Mouse (Mus musculus) stomach, postnatal 0 days (tissue): Measurements from ENCODE around the gene Pygl.

Source experiments
- CTCF ChIP-seq: IDR thresholded peaks from 2 replicates; pipeline ENCODE4 v1.5.1; 2016; ENCODE audit warnings: antibody characterized with exemption, low read depth, mild to moderate bottlenecking, moderate library complexity
- EP300 ChIP-seq: optimal IDR thresholded peaks from 2 replicates; pipeline ENCODE3; 2016; ENCODE audit warnings: antibody characterized with exemption

GRCm38 (mm10) chr12:70266494-70266931 is 35.2 kb upstream of the Pygl start:
- TF ChIP-seq CTCF: no peak
- TF ChIP-seq EP300: no peak
